Mouse (Mus musculus) thymus, postnatal 25 days (tissue): ENCODE measurements around the gene Plekhm1.
"Not testable (repeated sequence)": the region's sequence is repeated elsewhere in the genome, so short reads cannot be mapped to it uniquely, and the experiment has no call there.

Experiments
- DNase-seq: peaks from one replicate; pipeline ENCODE4 v3.0.0; 2022

Plekhm1 gene

GRCm38 (mm10) chr11:103338119-103338518, 74.4 kb downstream of the Plekhm1 start:
- no peak for DNase-seq

DNA sequence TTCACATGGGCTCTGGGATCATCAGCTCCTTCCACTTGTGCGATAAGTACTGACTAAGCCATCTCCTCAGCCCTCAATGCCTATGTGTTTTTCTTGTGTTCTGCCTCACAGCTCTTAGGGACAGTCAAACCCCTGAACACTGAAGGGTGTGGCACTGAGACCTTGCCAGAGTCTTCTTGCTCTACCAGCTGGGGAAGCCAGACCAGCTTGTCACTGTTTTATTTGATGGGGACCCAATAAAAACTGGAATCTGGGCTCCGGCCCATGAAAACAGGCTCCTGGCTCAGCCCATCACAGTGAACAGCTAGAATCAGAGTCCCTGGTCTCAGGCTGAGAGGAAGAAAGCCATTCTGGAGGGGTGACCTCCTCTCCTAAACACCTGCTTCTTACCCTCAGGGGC, 75.3 kb downstream of the Plekhm1 start:
- DNase-seq: no peak

GRCm38 (mm10) chr11:103335561-103335960, 76.9 kb downstream of the Plekhm1 start:
- DNase-seq: no peak

DNA sequence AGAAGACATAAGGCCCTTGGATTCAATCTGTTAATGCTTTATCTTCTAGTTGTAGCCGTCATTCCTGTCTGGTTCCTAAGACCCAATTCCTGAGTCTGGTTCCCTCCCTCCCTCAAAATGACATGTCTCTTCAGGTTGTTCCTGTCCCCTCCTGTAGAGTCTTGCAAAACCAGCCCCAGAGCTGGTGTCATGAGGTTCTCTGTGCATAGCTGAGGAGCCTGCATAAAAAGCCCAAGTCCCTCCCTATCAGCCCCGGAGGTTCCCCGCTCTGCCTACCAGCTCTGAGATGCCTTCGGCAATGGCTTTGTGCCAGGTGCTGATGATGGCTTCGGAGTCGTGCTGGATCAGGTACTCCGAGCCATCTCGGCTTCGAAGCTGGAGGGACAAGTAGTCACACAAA, 77.6 kb downstream of the Plekhm1 start:
- no peak for DNase-seq

DNA sequence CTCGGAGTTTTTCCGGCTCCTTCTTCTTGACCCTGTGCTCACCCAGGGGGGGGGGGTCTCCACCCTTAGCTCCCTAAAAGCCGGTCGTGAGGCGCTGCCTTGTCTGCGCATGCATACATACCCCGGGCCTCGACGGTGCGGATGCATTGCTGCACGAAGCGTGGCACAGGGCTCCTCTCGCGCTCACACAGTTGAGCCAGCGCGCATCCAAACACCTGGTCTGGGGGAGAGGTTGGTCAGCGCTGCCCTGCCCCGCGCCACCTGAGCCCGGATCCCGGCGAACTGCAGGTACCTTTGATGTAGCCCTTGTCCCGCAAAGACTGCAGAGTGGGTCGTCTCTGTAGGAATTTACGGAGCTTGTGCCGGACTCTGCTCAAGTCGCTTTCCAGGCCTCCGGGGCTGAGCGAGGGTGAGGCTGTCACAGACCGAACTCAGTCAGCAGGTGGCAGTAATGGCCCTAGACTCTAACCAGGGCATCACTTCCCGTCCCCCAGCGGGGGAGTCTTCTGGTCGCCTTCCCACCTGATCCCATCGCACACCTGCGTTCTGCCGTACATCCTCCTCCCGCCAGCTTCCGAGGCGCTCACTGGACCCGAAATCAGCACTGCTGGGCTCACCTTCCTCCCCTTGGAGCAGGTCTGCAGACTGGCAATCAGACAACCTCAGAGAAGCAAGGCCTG, 78.6 kb downstream of the Plekhm1 start:
- DNase-seq: no peak

DNA sequence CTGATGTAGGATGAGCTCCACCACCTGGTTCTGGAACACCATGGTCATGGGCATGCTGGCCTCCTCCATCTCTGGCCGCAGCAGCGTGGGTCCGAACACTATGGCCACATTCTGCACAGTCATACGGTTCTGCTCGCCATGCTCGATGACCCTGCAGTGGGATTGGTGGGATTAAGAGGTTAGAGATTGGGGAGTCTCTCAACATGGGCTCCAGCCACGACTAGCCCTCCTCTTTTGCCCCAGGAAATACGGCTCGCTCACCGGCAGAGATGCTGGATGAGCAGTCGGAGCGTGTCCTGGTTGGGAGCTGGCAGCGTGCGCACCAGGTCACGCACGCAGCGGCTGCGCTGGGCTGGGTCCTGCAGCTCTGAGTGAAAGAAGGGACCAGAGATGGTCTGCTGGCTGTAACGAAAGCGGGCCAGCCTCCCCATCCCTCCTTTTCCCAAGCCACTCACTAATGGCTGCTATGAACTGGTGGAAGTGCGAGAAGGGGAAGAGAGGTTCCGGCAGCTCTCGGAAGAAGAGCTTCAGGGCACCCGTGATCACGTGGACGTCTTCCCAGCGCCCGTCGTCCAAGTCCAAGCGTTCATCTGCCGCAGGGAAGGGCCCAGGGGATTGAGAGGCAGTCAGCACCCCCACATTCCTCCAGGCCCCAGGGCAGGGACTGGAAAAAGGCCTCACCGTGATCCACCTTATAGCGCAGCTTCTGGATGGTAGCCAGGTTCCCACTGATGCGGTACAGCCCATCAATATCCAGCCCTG, 79.4 kb downstream of the Plekhm1 start:
- DNase-seq: no peak

- DNase-seq: peak; percentile 65
Observed at GRCm38 (mm10) chr11:103332186-103332889, 80.1 kb downstream of the Plekhm1 start.

DNA sequence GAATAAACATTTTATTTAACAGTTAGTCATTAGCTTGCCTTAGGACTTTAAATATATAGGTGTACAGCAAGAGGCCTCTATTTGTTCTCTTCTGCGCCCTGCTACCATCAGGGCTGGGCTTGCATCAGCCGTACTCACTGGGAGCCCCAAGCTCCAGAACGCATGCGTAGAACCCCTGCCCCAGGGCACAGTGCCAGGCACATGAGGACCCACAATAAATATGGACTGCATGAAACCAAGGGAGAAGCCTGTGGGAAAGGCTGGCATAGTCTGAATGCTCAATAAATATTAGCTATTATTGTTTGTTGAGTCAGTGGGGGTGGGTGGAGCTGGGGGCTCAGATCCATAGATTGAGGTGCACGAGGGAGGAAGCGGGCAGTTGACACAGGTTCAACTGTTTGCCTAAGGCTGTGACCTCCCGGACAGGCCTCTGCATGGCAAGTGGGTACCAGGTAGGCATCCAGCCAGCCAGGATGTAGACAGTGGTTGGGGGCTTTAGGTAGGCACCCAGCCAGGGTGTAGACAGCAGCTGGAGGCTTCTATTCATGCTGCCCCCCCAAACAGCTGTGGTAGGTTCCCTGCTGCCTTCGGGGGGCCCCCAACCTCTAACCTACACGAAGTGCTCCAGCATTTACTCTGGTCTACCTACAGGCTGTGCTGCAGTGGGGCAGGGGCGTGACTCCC, 80.8 kb downstream of the Plekhm1 start:
- no peak for DNase-seq

- DNase-seq: no peak
Observed at GRCm38 (mm10) chr11:103330651-103331319, 81.7 kb downstream of the Plekhm1 start.

DNA sequence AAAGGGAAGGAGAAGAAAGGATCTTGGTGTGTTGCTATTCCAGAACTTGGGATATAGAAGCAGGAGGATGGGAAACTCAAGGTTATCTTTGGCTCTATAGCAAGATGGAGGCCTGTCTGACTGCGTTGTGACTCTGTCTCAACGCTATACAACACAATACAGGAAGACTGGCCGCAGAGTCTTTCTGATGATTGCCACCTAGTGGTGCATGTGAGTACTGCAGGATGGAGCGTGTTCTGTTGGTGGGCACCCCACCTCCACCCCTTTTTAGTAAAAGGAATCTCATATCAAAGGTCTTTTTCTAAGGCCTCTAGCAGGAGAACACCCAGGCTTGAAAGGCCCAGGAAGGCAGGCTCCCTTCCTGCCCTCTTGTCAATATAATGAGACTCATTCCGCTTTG, 85.5 kb downstream of the Plekhm1 start:
- DNase-seq: peak; percentile 88

GRCm38 (mm10) chr11:103325172-103325571, 87.3 kb downstream of the Plekhm1 start:
- peak; percentile 70 for DNase-seq

DNA sequence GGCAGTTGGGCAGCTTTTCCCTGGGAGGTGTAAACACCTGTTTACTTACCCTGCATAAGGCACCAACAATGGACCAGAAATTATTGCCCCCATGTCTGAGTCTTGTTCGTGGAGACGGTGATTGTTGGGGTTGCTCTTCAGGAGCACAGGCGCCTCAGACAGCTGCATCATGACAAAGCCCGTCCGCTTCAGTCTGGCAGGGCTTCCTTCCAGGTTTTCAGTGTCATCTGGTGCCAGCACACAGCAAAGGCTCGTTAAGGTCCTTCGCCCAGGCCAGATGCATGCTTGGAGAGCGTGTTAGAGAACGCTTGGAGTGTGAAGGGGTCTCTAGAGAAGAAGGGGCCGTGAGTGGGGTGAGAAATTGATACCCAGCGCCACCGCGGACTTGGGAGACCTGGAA, 87.8 kb downstream of the Plekhm1 start:
- DNase-seq: no peak

GRCm38 (mm10) chr11:103322832-103323231, 89.7 kb downstream of the Plekhm1 start:
- not testable (repeated sequence) for DNase-seq

- DNase-seq: no peak
Observed at GRCm38 (mm10) chr11:103320646-103321045, 91.8 kb downstream of the Plekhm1 start.

DNA sequence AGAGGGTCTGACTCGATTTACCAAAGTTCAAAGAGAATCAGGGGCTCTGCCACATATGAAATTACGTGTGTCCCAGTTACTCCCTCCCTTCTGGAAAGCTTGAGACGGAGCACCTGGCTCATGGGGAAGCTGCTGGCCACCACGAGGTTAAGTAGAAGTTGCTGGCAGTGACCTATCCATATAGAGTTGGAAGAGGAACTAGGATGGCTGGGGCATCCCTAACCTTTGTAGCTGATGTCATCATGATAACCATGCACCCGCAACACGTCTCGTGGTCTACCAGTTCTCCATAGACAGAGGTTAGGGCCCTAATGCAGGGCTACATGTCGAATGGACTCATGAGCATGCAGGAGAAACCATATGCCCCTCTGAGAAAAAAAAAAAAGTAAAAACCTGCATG, 92.3 kb downstream of the Plekhm1 start:
- DNase-seq: no peak

- no peak for DNase-seq
Observed at GRCm38 (mm10) chr11:103318042-103318441, 94.4 kb downstream of the Plekhm1 start.

- no peak for DNase-seq
Observed at GRCm38 (mm10) chr11:103315379-103315778, 97.1 kb downstream of the Plekhm1 start.

GRCm38 (mm10) chr11:103314736-103315374, 97.6 kb downstream of the Plekhm1 start:
- no peak for DNase-seq
